Mouse (Mus musculus): Measurements from ENCODE around the gene Krt26. TPM values are rescaled to one million over a fixed set of nuclear protein-coding genes. Genes with fewer than 3 reads are reported as not detected.

Krt26 gene
- total and polyA plus RNA-seq, 3 experiments, result not detected

DNA sequence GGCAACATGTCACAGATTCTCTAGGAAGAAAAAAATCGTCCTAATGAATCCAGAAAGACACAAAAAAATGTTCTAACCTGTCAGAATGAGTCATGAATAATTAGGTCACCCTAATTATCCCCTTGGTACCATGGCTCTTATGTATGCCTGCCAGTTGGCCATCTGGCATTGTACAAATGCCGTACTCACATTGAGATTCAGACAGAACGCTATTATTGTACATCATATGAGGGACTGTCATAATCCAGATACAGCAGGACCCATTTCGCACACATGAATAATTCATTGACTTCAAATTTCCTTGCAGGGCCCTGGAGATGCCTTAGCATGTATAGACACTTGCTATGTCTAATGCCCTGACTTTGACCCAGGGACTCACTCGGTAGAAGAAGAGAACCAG is 53.8 kb downstream of the Krt26 start:
- no peak for DNase-seq

DNA sequence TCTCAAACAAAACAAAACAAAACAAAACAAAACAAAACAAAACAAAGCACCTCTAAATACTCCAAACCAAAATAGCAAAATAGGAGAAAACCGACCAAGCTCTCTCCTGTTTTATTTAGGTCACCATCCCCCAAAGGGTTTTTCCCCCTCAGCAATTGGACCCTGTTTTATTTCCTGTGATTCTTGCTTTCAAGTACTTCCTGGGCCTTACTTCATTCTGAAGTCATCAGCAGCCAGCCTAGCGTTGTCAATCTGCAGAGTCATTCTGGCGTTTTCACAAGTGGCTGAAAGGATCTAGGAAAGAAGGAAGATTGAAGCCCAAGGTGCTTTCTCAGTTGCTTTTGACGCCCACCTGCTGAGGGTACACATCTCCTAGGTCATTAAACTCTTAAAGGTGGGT is 54.4 kb downstream of the Krt26 start:
- DNase-seq, result no peak

DNA sequence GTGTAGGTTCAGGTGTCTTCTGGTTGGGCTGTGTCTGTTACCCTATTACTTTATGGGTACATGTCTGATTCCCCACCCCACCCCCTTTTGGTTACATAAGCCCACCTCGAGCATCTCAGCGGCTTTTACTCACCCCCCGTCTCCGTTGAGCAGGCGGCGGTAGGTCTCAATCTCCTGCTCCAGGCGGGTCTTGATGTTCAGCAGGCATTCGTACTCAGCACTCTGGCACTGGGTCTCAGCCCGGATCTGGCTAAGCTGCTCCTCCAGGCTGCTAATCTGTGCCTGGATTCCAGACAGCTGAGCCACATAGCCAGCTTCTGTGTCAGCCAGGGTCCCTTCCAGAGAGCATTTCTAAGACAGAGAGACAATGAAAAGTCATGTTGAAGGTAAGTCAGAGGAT is 56.6 kb downstream of the Krt26 start:
- DNase-seq, result no peak

DNA sequence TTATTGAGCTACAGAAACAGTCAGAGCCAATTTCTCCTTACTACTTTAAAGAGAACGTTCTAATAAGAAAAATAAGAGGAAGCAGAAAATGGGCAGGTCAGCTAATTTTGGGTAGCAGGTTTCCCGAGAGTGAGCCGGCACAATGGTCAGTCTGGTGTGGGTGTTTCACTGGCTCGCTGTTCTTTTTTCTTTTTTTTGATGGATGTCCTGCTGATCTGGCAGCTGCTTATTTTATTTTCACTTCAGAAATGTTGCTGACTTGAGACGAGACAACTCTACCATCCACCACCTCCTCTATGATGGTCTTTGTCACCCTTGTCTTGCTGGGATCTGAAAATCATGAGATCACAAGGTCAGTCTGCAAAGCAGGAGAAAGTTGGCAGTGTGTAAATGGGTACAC is 57.8 kb downstream of the Krt26 start:
- no peak for DNase-seq

Other genes with a start within 250 kb of the Krt26 start
- gene Tns4, start 248.7 kb downstream of the Krt26 start, total RNA-seq (2021), result under 1 TPM; 0.31 to 0.58 TPM
- 0.45 and 1.5 TPM in 2 replicates for gene Tns4, start 248.7 kb downstream of the Krt26 start, polyA plus RNA-seq (2012; rRNA removed)
- gene Ccr7, start 182.9 kb downstream of the Krt26 start, total RNA-seq (2021), result under 1 TPM in 1 of 2 experiments, not detected in 1; 0.14 TPM
- gene Ccr7, start 182.9 kb downstream of the Krt26 start, polyA plus RNA-seq (2012; rRNA removed), result 0.50 and 0.86 TPM in 2 replicates
- gene Smarce1, start 106.9 kb downstream of the Krt26 start, total RNA-seq (2021), result 10 to 100 TPM; 49.9 to 54.4 TPM
- 10.0 and 10.3 TPM in 2 replicates for gene Smarce1, start 106.9 kb downstream of the Krt26 start, polyA plus RNA-seq (2012; rRNA removed)
- gene Krt222, start 93.9 kb downstream of the Krt26 start, total RNA-seq (2021), result 1 to 10 TPM; 1.4 to 2.2 TPM
- 0.07 and 0.09 TPM in 2 replicates for gene Krt222, start 93.9 kb downstream of the Krt26 start, polyA plus RNA-seq (2012; rRNA removed)
- gene Krt24, start 52.7 kb downstream of the Krt26 start, total RNA-seq (2021), result not detected
- not detected in 2 replicates for gene Krt24, start 52.7 kb downstream of the Krt26 start, polyA plus RNA-seq (2012; rRNA removed)
- gene Krt25, start 15.0 kb downstream of the Krt26 start, total RNA-seq (2021), result not detected
- gene Krt25, start 15.0 kb downstream of the Krt26 start, polyA plus RNA-seq (2012; rRNA removed), result not detected in 2 replicates
- gene Krt27, start 13.1 kb upstream of the Krt26 start, total RNA-seq (2021), result not detected
- not detected in 2 replicates for gene Krt27, start 13.1 kb upstream of the Krt26 start, polyA plus RNA-seq (2012; rRNA removed)
- not detected for gene Krt28, start 36.9 kb upstream of the Krt26 start, total RNA-seq (2021)
- not detected in 2 replicates for gene Krt28, start 36.9 kb upstream of the Krt26 start, polyA plus RNA-seq (2012; rRNA removed)
- gene Krt10, start 51.4 kb upstream of the Krt26 start, total RNA-seq (2021), result 1 to 10 TPM; 5.5 to 5.8 TPM
- gene Krt10, start 51.4 kb upstream of the Krt26 start, polyA plus RNA-seq (2012; rRNA removed), result 0.43 and 0.56 TPM in 2 replicates
- gene Krt12, start 84.3 kb upstream of the Krt26 start, total RNA-seq (2021), result not detected
- not detected in 2 replicates for gene Krt12, start 84.3 kb upstream of the Krt26 start, polyA plus RNA-seq (2012; rRNA removed)
- under 1 TPM; 0.14 to 0.20 TPM for gene Krt20, start 100.2 kb upstream of the Krt26 start, total RNA-seq (2021)
- not detected in 2 replicates for gene Krt20, start 100.2 kb upstream of the Krt26 start, polyA plus RNA-seq (2012; rRNA removed)
- gene Krt23, start 155.2 kb upstream of the Krt26 start, total RNA-seq (2021), result not detected
- 0.12 TPM in 1 of 2 replicates, not detected in the other for gene Krt23, start 155.2 kb upstream of the Krt26 start, polyA plus RNA-seq (2012; rRNA removed)
- not detected for gene Krt39, start 183.4 kb upstream of the Krt26 start, total RNA-seq (2021)
- not detected in 2 replicates for gene Krt39, start 183.4 kb upstream of the Krt26 start, polyA plus RNA-seq (2012; rRNA removed)
- not detected for gene Krt40, start 205.2 kb upstream of the Krt26 start, total RNA-seq (2021)
- gene Krt40, start 205.2 kb upstream of the Krt26 start, polyA plus RNA-seq (2012; rRNA removed), result not detected in 2 replicates
- not detected for gene Krtap3-3, start 212.9 kb upstream of the Krt26 start, total RNA-seq (2021)
- not detected in 2 replicates for gene Krtap3-3, start 212.9 kb upstream of the Krt26 start, polyA plus RNA-seq (2012; rRNA removed)
- gene Krtap3-2, start 218.9 kb upstream of the Krt26 start, total RNA-seq (2021), result not detected
- not detected in 2 replicates for gene Krtap3-2, start 218.9 kb upstream of the Krt26 start, polyA plus RNA-seq (2012; rRNA removed)
- gene Gm11939, start 221.5 kb upstream of the Krt26 start, total RNA-seq (2021), result not detected
- not detected in 2 replicates for gene Gm11939, start 221.5 kb upstream of the Krt26 start, polyA plus RNA-seq (2012; rRNA removed)
- gene Krtap3-1, start 228.7 kb upstream of the Krt26 start, total RNA-seq (2021), result not detected
- not detected in 2 replicates for gene Krtap3-1, start 228.7 kb upstream of the Krt26 start, polyA plus RNA-seq (2012; rRNA removed)
- gene Krtap1-5, start 243.1 kb upstream of the Krt26 start, total RNA-seq (2021), result not detected
- not detected in 2 replicates for gene Krtap1-5, start 243.1 kb upstream of the Krt26 start, polyA plus RNA-seq (2012; rRNA removed)
- gene Krtap1-4, start 245.7 kb upstream of the Krt26 start, total RNA-seq (2021), result not detected
- not detected in 2 replicates for gene Krtap1-4, start 245.7 kb upstream of the Krt26 start, polyA plus RNA-seq (2012; rRNA removed)

Data from adrenal gland, adult 2 months (tissue).